Mouse (Mus musculus): ENCODE data around the gene Vmn1r233. TPM values are rescaled to one million over a fixed set of nuclear protein-coding genes. Genes with fewer than 3 reads are reported as not detected.

Vmn1r233 gene
- polyA plus RNA-seq (2015; fragmentation: Nextera tagmentation; extraction: Ambion mirVana), result not detected in 2 replicates

DNA sequence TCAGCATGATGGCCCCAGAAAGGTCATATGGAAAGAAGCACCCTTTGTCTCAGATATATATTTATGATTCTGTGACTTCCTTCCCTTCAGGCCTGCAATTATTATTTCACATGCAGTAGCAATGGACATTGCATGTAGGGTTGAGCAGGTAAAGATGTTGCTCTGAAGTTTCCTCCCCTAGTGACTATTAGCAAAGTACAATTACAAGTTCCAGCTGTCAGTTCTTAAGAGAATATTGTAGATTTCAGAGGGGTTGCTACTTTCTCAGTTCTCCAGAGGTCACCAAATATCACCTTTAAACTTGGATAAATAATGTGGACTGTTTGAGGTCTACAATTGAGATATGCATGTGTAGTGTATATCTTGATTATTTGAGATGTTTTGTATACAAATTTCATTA lies at the start of gene Vmn1r233:
TSS of gene Vmn1r233 (minus strand) at position 101 of the 400 bp plus-strand sequence.
- no peak within 1 kb of the TSS for H3K9ac ChIP-seq (ENCODE audit: low read length)
- no peaks in the 10 kb centered on the region for H3K4me1 ChIP-seq (ENCODE audit: control insufficient read depth, insufficient read depth, low read length)
- no peak within 1 kb of the TSS for H3K4me3 ChIP-seq (ENCODE audit: low read length)
- no peaks in the 10 kb centered on the region for H3K36me3 ChIP-seq (ENCODE audit: control insufficient read depth, insufficient read depth)
- ATAC-seq (replicated peaks; ENCODE audit: extremely low read depth, insufficient read depth, low FRiP score), result no peak
- H3K9me3 ChIP-seq (replicated peaks; ENCODE audit: control insufficient read depth, low read length), result no peaks in the 10 kb centered on the region
- no peaks in the 10 kb centered on the region for H3K27me3 ChIP-seq (ENCODE audit: control insufficient read depth, insufficient read depth, low read length)
- H3K4me2 ChIP-seq (ENCODE audit: low read depth, low read length), result no peak within 1 kb of the TSS
- H3K27ac ChIP-seq (ENCODE audit: low read length), result no peak within 1 kb of the TSS

DNA sequence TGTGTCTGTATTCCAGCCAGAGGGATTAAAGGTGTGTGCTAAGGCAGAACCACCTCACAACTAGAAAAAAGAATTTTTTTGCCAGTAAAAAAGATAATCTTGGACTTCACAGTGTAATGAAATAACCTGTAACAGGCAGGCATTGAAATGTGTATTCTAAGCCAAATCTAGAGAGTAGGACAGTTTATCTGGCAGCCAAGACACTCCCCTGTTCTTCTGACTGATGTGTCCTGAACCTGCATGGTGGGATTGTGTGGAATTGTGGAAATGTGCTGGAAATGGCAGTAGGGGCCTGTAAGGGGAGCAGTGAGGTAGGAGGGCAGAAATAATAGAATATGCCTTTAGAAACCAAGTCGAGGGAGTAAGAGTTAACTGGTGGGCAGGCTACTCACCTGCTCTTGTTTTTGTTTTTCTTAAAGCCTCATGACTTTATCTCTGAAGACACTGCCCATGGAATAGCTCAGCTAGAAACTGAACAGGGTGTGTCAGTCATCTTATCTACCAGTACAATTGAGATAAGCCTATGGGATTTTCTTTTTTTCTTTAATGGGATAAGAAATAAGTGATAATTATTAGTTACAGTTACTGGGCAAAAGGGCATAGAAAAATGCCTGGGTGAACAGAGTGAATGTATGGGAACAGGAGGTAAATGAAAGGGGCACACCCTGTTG lies 22.3 kb upstream of the Vmn1r233 start:
- Histone ChIP-seq H3K9ac (ENCODE audit: low read length) (no peak overlapping the region), H3K4me2 (ENCODE audit: low read depth, low read length) (no peak overlapping the region), H3K4me3 (ENCODE audit: low read length) (no peak overlapping the region), H3K27me3 (ENCODE audit: control insufficient read depth, insufficient read depth, low read length) (no peaks in the 10 kb centered on the region), H3K27ac (ENCODE audit: low read length) (no peak overlapping the region), H3K36me3 (ENCODE audit: control insufficient read depth, insufficient read depth) (peaks cover 32% of the 10 kb centered on the region), H3K4me1 (ENCODE audit: control insufficient read depth, insufficient read depth, low read length) (no peaks in the 10 kb centered on the region), H3K9me3 (replicated peaks; ENCODE audit: control insufficient read depth, low read length) (no peaks in the 10 kb centered on the region)
- WGBS, result 96% methylated on average over 1 of the region's 1 CpGs
- ATAC-seq (replicated peaks; ENCODE audit: extremely low read depth, insufficient read depth, low FRiP score), result no peak

DNA sequence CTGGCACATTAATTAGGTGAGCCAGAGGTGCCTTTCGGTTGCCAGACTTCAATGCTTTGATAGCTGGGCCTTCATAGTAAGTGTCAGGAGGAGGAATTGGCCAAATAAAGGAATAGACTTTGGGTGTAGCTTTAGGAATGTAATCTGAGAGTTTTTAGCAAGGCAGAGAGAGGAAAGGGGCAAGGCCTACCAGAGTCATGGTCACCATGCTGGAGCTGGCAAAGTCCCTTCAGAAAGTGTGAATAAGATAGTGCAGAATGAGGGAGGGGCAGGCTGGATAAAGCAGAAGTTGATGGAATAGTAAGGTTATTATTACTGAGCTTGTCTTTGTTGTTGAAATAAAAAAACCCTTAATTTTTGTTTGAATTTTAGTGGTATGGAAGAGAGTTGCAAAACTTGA lies 13.5 kb upstream of the Vmn1r233 start:
- Histone ChIP-seq H3K36me3 (ENCODE audit: control insufficient read depth, insufficient read depth) (peaks cover 12% of the 10 kb centered on the region; the same call in 1 of the 2 replicates), H3K4me2 (ENCODE audit: low read depth, low read length) (peak overlapping the region; percentile 92), H3K9me3 (replicated peaks; ENCODE audit: control insufficient read depth, low read length) (no peaks in the 10 kb centered on the region), H3K4me1 (ENCODE audit: control insufficient read depth, insufficient read depth, low read length) (peaks cover 18% of the 10 kb centered on the region), H3K27me3 (ENCODE audit: control insufficient read depth, insufficient read depth, low read length) (no peaks in the 10 kb centered on the region), H3K27ac (ENCODE audit: low read length) (no peak overlapping the region; the same call in 1 of the 2 replicates), H3K4me3 (ENCODE audit: low read length) (peak overlapping the region; percentile 80), H3K9ac (ENCODE audit: low read length) (peak overlapping the region; percentile 93)
- WGBS, result 37% methylated on average over 1 of the region's 1 CpGs
- no peak for ATAC-seq (replicated peaks; ENCODE audit: extremely low read depth, insufficient read depth, low FRiP score)

DNA sequence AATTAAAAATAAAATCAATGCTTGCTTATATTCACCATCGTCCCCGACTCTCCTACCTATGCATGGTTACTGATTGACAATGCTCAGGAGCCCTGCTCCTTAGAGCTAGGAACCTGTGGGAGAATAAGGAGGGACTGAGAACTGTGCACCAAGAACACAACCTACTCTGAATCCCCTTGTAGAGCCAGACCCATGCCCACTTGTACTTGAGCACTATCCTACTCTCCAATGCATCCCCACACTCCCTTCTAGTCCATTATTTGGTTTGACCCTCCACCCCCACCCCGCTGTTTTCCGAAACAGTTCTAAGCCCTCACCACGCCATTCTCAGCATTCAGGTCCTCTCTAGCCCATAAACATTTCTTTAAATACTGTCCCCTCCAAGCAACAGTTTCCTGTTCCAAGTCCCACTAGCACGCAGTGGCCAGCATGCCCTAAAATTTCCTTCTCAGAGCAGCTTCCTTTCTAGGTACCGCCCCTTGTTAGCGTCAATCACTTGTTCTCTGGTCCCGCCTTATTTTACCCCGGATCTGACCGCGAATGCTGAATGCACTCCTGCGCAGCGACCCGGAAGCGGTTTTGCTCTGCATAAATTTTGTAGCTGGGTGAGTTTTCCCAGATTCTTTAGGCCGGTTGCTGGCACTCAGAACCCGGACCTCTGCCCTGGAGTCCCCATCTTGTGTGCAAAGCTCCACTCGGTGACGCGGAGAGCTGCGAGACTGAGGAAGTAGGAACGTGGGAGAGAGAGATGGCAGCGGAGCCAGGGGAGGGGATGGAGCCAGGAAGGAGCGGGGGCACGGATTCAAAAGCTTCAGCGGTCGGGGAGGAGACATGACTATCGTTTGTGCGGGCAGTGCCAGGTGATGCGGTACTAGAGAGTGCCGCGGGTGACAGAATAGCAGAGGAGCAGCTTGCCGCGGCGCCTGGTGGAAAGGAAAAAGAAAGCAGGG lies 12.4 kb upstream of the Vmn1r233 start, which contains the start of gene Zfp160:
TSS of gene Zfp160 (plus strand) at position 522 of the 950 bp plus-strand sequence.
- 6% methylated on average over 36 of the region's 36 CpGs for WGBS
- peak; percentile 97 for ATAC-seq (replicated peaks; ENCODE audit: extremely low read depth, insufficient read depth, low FRiP score)
- H3K9ac ChIP-seq (ENCODE audit: low read length), result peak within 1 kb of the TSS; percentile 93
- peak within 1 kb of the TSS; percentile 92 for H3K27ac ChIP-seq (ENCODE audit: low read length)
- peaks cover 12% of the 10 kb centered on the region; the same call in 1 of the 2 replicates for H3K36me3 ChIP-seq (ENCODE audit: control insufficient read depth, insufficient read depth)
- peak within 1 kb of the TSS; percentile 92 for H3K4me2 ChIP-seq (ENCODE audit: low read depth, low read length)
- H3K4me1 ChIP-seq (ENCODE audit: control insufficient read depth, insufficient read depth, low read length), result peaks cover 18% of the 10 kb centered on the region
- H3K27me3 ChIP-seq (ENCODE audit: control insufficient read depth, insufficient read depth, low read length), result no peaks in the 10 kb centered on the region
- H3K4me3 ChIP-seq (ENCODE audit: low read length), result peak within 1 kb of the TSS; percentile 80
- no peaks in the 10 kb centered on the region for H3K9me3 ChIP-seq (replicated peaks; ENCODE audit: control insufficient read depth, low read length)

DNA sequence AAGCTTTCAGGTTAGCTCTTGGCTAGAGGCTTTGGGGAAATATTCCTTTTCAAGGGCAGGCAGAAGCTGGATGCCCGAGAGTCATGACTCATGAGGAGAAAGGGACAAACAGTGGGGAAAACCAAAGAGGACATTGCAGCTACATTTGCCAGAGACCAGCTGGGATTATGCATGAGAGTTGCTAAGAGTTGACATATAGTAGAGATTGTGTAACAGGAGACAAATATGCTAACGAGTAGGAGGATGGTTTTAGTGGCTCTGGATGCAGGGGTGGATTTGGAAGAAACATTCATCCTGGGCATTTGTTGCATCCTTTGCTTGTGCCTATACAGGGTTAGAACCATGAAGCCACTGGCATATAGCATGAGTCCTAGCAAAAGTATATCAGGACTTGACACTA lies 2.5 kb downstream of the Vmn1r233 start:
- no peaks in the 10 kb centered on the region for H3K27me3 ChIP-seq (ENCODE audit: control insufficient read depth, insufficient read depth, low read length)
- no peak overlapping the region for H3K4me2 ChIP-seq (ENCODE audit: low read depth, low read length)
- H3K36me3 ChIP-seq (ENCODE audit: control insufficient read depth, insufficient read depth), result no peaks in the 10 kb centered on the region
- H3K9me3 ChIP-seq (replicated peaks; ENCODE audit: control insufficient read depth, low read length), result no peaks in the 10 kb centered on the region
- no peak for ATAC-seq (replicated peaks; ENCODE audit: extremely low read depth, insufficient read depth, low FRiP score)
- no peak overlapping the region for H3K4me3 ChIP-seq (ENCODE audit: low read length)
- H3K27ac ChIP-seq (ENCODE audit: low read length), result no peak overlapping the region
- 54% methylated on average over 2 of the region's 2 CpGs for WGBS
- no peaks in the 10 kb centered on the region for H3K4me1 ChIP-seq (ENCODE audit: control insufficient read depth, insufficient read depth, low read length)
- no peak overlapping the region for H3K9ac ChIP-seq (ENCODE audit: low read length)

DNA sequence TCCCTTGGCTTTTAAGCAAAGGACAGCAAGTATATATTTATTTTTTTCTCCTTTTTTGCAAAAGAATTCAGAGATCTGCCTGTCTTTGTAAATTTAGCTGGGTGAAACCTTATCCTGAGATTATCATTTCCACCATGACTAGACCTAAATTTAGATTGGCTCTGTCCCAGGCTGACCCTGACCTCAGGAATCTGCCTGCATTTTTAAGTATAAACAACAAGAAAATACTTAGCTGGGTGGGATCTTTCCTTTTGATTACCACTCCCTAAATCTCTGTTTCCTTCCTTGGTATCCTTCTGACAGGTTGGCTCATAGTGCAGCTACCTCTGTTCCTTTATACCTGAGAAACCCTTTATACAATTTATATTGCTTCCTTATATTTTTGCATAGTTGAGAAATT lies 29.6 kb downstream of the Vmn1r233 start:
- Histone ChIP-seq H3K27ac (ENCODE audit: low read length) (no peak overlapping the region), H3K36me3 (ENCODE audit: control insufficient read depth, insufficient read depth) (peaks cover 70% of the 10 kb centered on the region), H3K27me3 (ENCODE audit: control insufficient read depth, insufficient read depth, low read length) (no peaks in the 10 kb centered on the region), H3K4me1 (ENCODE audit: control insufficient read depth, insufficient read depth, low read length) (no peaks in the 10 kb centered on the region), H3K4me2 (ENCODE audit: low read depth, low read length) (no peak overlapping the region), H3K9ac (ENCODE audit: low read length) (no peak overlapping the region), H3K9me3 (replicated peaks; ENCODE audit: control insufficient read depth, low read length) (no peaks in the 10 kb centered on the region), H3K4me3 (ENCODE audit: low read length) (no peak overlapping the region)
- no peak for ATAC-seq (replicated peaks; ENCODE audit: extremely low read depth, insufficient read depth, low FRiP score)

DNA sequence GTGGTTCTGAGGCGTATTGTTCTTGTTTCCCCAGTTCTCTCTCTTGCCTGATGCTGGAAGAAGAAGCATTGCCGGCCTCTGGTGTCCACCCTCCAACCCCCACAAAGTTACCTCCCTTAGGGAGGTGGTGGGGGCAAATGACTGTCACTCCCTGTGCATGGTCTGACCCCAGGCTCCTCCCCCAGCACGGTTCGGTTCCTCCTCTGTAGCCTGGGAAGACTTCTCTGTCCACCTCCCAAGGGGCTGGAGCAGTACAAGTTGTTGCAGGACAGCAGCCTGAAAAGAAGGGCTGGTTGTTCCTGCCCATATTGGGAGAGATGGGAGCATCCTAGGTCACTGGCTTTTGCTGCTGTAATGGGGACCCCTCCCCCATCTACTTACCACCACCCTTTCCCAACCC lies 30.8 kb downstream of the Vmn1r233 start:
- no peak for ATAC-seq (replicated peaks; ENCODE audit: extremely low read depth, insufficient read depth, low FRiP score)
- no peak overlapping the region for H3K27ac ChIP-seq (ENCODE audit: low read length)
- H3K4me1 ChIP-seq (ENCODE audit: control insufficient read depth, insufficient read depth, low read length), result no peaks in the 10 kb centered on the region
- no peak overlapping the region for H3K4me2 ChIP-seq (ENCODE audit: low read depth, low read length)
- WGBS, result 86% methylated on average over 4 of the region's 4 CpGs
- H3K36me3 ChIP-seq (ENCODE audit: control insufficient read depth, insufficient read depth), result peaks cover 83% of the 10 kb centered on the region
- no peaks in the 10 kb centered on the region for H3K9me3 ChIP-seq (replicated peaks; ENCODE audit: control insufficient read depth, low read length)
- no peaks in the 10 kb centered on the region for H3K27me3 ChIP-seq (ENCODE audit: control insufficient read depth, insufficient read depth, low read length)
- no peak overlapping the region for H3K9ac ChIP-seq (ENCODE audit: low read length)
- H3K4me3 ChIP-seq (ENCODE audit: low read length), result no peak overlapping the region

DNA sequence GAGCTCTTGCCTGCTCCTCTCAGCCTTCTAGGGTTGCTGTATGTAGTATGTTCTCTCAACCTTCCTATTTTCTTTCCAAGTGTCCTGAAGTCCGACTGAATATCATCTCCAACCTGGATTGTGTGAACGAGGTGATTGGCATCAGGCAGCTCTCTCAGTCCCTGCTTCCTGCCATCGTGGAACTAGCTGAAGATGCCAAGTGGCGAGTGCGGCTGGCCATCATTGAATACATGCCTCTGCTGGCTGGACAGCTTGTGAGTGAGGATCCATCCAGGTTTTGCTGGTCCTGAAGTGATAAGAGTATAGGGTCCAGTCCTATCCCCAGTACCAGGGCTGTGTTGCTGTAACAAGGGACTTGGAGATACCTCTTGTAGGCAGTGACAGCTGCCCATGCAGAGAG lies 35.9 kb downstream of the Vmn1r233 start:
- Histone ChIP-seq H3K9me3 (replicated peaks; ENCODE audit: control insufficient read depth, low read length) (no peaks in the 10 kb centered on the region), H3K36me3 (ENCODE audit: control insufficient read depth, insufficient read depth) (peaks cover 96% of the 10 kb centered on the region), H3K27me3 (ENCODE audit: control insufficient read depth, insufficient read depth, low read length) (no peaks in the 10 kb centered on the region), H3K9ac (ENCODE audit: low read length) (no peak overlapping the region), H3K4me1 (ENCODE audit: control insufficient read depth, insufficient read depth, low read length) (no peaks in the 10 kb centered on the region), H3K27ac (ENCODE audit: low read length) (no peak overlapping the region), H3K4me2 (ENCODE audit: low read depth, low read length) (no peak overlapping the region), H3K4me3 (ENCODE audit: low read length) (no peak overlapping the region)
- WGBS, result 94% methylated on average over 5 of the region's 5 CpGs
- no peak for ATAC-seq (replicated peaks; ENCODE audit: extremely low read depth, insufficient read depth, low FRiP score)

DNA sequence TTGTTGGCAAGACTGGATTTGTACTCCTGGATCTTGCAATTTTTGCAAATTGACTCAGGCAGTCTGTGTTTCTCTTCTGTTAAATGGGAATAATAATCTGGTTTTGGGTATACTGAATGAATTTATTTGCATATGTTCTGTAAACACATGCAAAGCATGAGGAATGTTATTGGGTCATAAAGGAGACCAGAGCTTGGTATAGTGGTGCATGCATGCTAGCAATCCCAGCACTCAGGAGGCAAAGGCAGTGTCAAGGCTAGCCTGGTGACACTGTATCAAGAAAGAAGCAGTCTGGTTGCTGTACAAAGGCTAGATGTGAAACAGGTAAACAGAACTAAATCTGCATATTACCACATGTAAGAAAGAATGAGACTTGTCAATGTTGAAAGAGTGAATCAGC lies 49.6 kb downstream of the Vmn1r233 start:
- H3K4me2 ChIP-seq (ENCODE audit: low read depth, low read length), result peak overlapping the region; percentile 68
- H3K36me3 ChIP-seq (ENCODE audit: control insufficient read depth, insufficient read depth), result peaks cover 3% of the 10 kb centered on the region; the same call in 1 of the 2 replicates
- no peaks in the 10 kb centered on the region for H3K27me3 ChIP-seq (ENCODE audit: control insufficient read depth, insufficient read depth, low read length)
- ATAC-seq (replicated peaks; ENCODE audit: extremely low read depth, insufficient read depth, low FRiP score), result no peak
- peak overlapping the region; percentile 88; the same call in 1 of the 2 replicates for H3K27ac ChIP-seq (ENCODE audit: low read length)
- H3K4me3 ChIP-seq (ENCODE audit: low read length), result peak overlapping the region; percentile 81
- peaks cover 31% of the 10 kb centered on the region for H3K4me1 ChIP-seq (ENCODE audit: control insufficient read depth, insufficient read depth, low read length)
- peak overlapping the region; percentile 75 for H3K9ac ChIP-seq (ENCODE audit: low read length)
- no peaks in the 10 kb centered on the region for H3K9me3 ChIP-seq (replicated peaks; ENCODE audit: control insufficient read depth, low read length)

Measured in heart, embryonic 16.5 days (tissue).